8 mouse cellular contexts compared by ENCODE assay signal in genomic region chr12:32897199-32898120, GRCm38 (mm10). TPM values are rescaled to one million over a fixed set of nuclear protein-coding genes. Genes with fewer than 3 reads are reported as not detected.
DNase-seq lines count a peak whose midpoint lies in the region; ATAC-seq lines count a peak whose summit lies in the region.

No protein-coding gene starts in this region.

- no peak overlapping the region for H3K4me3 ChIP-seq in midbrain, embryonic 10.5 days

- no peaks in the 10 kb centered on the region for H3K9me3 ChIP-seq in midbrain, embryonic 10.5 days (replicated peaks)

- peaks cover 6% of the 10 kb centered on the region for H3K4me1 ChIP-seq in midbrain, embryonic 10.5 days

- peak; percentile 84 to 87 for DNase-seq in gastrocnemius, adult 8-10 months (ENCODE audit: low spot score in 2 of 2)
- DNase-seq in left cerebral cortex, adult 8-10 months (ENCODE audit: low spot score in 2 of 2), result peak; percentile 66 to 93
- DNase-seq in midbrain, embryonic 10.5 days (ENCODE audit: low spot score), result peak; percentile 87
- peak; percentile 77 to 78 for DNase-seq in right cerebral cortex, postnatal 36 days (ENCODE audit: low spot score in 2 of 2)
- DNase-seq in urinary bladder, postnatal 36 days (ENCODE audit: low spot score in 2 of 2), result peak; percentile 85 to 89

- no peak overlapping the region for H3K27ac ChIP-seq in midbrain, embryonic 10.5 days (replicated peaks)

- 51% methylated on average over 13 of the region's 13 CpGs for WGBS in midbrain, embryonic 10.5 days

- ATAC-seq in activated CD4-positive, CD25-positive, alpha-beta regulatory T cell, adult 4 months, result peak; percentile 75
- peak; percentile 89 for ATAC-seq in common myeloid progenitor, adult 5-6 weeks (replicated peaks; ENCODE audit: low read depth, poor library complexity, severe bottlenecking)
- ATAC-seq in inflammation-experienced regulatory T-cells, adult 6 months, result peak; percentile 87

- H3K27me3 ChIP-seq in midbrain, embryonic 10.5 days (ENCODE audit: low read depth, poor library complexity, severe bottlenecking), result 0 out of 2 replicates have a peak, but pooled peaks cover 7% of the 10 kb centered on the region

- no peaks in the 10 kb centered on the region for H3K36me3 ChIP-seq in midbrain, embryonic 10.5 days

RNA-seq across cellular contexts. Expression of gene Sypl, which starts 56.2 kb away (rescaled TPM):
- polyA plus RNA-seq in activated CD4-positive, CD25-positive, alpha-beta regulatory T cell, adult 4 months (2017; shearing (Covaris generic)), result 100 to 1,000 TPM; 102 TPM
- total RNA-seq in common myeloid progenitor, adult 5-6 weeks (2017), result 68.3 and 107 TPM in 2 replicates
- 100 to 1,000 TPM; 183 to 225 (median 208) TPM for total RNA-seq in gastrocnemius, adult 8-10 months (2022)
- 100 to 1,000 TPM in 2 of 3 experiments, 10 to 100 TPM in 1; 64.6 to 105 (median 104) TPM for polyA plus RNA-seq in inflammation-experienced regulatory T-cells, adult 6 months (2017; shearing (Covaris generic))
- total RNA-seq in left cerebral cortex, adult 8-10 months (2022), result 10 to 100 TPM; 44.7 to 47.5 (median 45.3) TPM
- polyA plus RNA-seq in midbrain, embryonic 10.5 days (2016; fragmentation: Nextera tagmentation; extraction: Ambion mirVana), result 41.7 and 47.7 TPM in 2 replicates
